Mouse (Mus musculus) kidney, postnatal 4 days (tissue): ENCODE measurements around the gene Siva1.

ENCODE experiments used
- DNase-seq, 2 experiments: peaks; one replicate each; pipeline ENCODE4 v3.0.0; 2021; ENCODE audit warnings: mixed read lengths in 2 of 2

The Siva1 gene

DNA sequence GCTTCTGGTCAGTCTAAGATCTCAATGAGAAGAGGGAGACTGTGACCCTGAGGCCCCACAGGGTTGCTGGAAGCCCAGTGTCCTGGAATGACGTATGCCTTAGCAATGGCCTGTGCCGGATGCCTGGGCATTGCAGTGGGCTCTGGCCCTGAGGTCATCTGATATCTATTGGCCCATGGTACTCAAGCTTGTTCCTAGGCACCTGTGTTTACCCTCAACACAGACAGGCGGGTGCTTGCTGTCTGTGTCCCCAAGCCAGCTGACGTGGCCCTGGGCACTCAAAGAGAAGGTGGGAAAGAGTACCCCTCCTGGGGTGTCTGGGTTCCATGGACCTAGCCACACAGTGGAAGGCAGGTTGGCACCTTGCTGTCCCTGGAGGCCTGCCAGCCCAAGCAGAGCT, 18.8 kb upstream of the Siva1 start:
- DNase-seq = no peak

DNA sequence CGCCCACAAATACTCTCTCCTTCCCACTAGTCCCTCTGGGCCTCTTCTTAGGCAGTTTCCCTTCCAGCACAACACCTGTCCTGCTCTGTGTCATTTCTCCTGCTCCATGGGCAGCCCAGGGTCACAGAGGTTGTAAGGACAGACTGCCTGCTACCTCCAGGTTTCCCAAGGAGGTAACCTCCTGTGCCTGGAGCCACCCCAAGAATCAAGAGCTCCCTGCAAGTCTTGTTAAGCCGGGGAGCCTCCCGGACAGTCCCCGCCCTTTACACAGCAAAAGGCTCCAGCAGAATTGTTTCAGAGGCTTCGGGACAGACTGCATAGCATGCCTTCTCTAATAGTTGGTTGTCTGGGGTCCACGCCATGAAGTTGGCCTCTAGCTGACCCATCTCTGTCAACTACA, 18.0 kb upstream of the Siva1 start:
- DNase-seq = no peak

DNA sequence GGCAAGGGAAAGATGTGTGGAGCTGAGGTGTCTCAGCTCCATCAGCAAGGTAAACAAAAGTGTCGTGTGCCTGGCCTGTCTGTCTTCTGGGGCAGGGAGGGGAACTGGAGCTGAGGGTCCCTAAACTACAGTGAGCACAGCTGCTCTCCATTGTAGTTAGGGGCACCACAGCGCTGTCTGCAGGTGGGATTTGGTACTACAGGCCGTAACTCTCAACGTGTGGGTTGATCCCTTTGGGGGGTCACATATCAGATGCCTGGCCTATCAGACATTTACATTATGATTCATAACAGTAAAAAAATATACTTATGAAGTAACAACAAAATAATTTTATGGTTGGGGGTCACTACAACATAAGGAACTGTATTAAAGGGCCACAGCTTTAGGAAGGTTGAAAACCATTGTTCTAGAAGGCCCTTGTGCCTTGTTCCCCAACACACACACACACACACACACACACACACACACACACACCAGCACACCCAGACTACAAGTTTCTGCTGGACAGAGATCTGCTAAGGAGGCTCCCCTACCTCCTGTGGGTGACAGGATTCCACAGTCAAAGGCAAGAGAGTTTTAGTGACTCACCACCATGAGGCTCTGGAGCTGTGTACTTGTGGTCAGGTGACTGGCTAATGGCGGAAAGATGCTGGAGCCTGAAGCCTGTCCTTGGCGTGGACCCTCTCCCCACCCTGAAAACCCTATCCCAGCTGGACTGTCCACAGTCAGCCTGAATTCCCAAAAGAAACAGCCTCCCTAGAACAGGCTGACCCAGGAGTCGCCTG, 17.2 kb upstream of the Siva1 start:
- no peak for DNase-seq

DNA sequence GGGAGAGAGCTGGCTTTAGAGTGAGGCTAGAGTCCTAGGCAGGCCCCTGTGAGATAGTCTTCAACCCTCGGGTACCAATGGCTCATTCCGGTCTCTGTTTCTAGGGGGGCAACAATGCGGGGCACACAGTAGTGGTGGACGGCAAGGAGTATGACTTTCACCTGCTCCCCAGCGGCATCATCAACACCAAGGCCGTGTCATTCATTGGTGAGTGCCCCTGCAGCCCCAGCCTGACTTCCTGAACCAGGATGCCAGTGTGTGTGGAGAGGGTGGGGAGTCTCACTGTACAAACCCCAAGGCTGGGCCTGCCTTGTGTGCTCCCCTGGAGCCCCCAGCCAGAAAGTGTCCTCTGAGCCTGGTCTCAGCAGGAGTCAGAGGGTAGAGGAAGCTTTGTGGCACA, 16.3 kb upstream of the Siva1 start:
- no peak for DNase-seq

DNA sequence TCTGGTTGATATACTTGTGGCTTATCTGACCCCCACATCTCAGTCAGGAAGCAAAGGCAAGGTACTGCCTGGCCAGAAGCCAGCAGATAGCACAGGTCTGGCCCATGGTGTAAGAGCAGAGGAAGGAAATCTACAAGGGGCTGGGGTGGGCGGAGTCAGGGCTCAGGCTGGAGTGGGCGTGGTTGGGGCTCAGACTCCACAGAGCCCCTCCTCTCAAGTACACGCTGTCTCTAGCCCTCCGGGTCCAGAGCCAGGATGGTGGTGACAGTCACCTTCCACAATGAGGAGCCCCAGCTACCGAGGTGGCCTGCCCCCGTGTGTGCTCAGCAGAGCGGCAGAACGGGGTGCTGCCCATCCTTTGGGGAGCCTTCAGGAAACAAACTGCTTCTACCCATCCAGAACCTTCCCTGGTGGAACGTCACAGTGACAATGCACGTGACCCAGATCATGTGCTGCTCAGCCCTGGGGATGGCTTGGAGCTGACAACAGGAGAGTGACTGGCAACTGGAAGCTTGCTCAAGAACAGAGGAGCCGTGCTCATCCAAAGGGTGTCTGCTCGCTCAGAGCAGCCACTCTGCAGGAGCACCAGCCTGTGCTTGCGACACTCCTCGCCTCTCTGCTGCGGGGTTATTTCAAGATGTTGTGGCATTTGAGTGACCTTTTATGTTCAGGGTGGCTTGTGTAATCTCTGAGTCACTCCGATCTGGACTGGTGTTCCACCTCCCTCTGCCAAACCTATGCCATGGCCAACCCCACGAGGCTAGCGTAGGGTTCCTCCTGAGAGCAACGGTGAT, 15.4 kb upstream of the Siva1 start:
- peak; percentile 77 to 84 for DNase-seq

DNA sequence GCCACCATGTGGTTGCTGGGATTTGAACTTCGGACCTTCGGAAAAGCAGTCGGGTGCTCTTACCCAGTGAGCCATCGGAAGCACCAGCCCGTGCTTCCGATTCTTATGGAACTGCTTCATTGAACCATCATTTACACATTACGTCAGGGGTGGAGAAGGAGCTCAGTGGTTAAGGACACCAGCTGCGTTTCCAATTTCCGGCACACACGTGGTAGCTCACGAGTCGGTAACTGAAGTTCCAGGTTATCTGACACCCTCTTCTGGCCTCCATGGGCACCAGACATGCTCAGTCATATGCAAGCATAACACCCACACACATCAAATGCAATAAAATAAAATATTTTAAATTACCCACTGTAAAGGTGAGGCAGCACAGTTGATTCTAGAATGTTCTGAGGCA, 14.4 kb upstream of the Siva1 start:
- no peak for DNase-seq

DNA sequence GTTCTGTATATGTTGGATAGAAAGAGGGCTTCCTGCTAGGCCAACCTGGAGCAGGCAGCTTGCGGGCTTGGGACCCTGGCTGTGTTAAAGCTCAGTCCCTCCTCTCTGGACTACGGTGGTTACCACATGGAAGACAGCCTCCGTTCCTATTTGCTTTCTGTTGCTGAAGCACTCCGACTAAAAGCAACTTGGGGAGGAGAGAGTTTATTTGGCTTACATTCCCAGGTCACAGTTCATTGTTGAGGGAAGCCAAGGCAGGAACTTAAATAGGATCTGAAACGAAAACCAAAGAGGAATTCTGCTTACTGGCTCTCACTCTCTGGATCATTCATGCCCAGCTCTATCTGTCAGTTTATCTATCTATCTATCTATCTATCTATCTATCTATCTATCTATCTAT, 13.7 kb upstream of the Siva1 start:
- no peak for DNase-seq

DNA sequence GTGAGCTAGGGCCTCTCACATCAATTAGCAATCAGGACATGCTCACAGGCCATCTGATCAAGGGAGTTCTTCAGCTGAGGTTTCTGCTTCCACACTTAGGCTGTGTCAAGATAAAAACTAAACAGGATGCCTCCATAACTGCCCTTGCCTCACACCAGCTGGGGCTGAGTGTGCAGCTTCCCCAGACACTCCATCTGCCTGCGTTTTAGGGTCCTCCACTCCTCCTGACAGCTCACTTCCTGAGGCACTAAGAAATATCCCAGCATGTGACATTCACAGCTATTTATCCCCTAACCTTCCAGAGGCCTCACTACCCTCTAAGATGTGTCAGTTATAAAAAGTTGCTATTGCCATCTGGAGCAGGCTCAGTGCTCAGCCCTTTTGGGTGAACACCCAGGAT, 13.0 kb upstream of the Siva1 start:
- peak in 1 of 2 experiments; percentile 35 for DNase-seq

DNA sequence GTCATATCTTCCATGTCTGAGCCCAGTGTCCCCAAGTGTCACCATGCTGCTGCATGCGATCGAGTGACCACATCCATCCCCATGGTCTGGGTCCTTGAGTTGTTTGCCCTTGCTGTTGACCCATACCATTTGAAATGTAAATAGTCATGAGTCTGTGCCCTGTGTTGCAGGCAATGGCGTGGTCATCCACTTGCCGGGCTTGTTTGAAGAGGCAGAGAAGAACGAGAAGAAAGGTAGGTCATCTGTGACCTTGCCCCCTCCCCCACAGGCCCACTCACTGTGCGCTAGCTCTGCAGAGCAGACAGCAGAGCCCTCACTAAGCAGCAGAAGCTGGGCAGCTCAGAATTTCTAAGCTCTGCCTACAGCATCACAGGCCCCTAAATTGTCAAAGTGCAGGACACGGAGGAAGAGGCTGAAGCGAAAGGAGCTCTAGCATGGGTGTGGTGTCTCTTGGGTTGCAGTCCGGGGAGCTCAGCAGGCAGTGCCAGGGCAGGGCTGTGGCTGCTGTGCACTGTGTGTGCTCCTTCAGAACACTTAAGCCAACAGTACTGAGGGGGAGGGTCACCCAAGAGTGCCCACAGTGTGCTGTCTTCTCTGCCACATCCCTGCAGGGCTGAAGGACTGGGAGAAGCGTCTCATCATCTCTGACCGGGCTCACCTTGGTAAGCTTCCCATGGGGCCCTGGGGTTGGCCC, 12.2 kb upstream of the Siva1 start:
- no peak for DNase-seq

DNA sequence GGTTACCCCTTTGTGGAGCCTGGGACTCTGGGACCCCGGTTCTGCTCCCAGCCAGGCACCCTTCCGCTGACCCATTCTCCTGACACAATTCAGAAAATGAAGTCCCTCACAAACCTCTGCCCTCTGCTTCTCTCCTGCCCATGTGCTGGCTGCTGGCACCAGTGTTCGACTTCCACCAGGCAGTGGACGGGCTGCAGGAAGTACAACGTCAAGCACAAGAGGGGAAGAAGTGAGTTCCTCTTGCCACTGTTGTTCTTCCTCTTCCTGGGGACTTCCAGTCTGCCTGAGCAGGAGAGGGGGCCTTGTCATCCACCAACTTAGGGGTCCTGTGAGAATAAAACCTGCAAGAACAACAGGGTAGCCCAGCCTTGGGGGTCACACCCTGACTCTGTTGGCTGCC, 11.6 kb upstream of the Siva1 start:
- no peak for DNase-seq

DNA sequence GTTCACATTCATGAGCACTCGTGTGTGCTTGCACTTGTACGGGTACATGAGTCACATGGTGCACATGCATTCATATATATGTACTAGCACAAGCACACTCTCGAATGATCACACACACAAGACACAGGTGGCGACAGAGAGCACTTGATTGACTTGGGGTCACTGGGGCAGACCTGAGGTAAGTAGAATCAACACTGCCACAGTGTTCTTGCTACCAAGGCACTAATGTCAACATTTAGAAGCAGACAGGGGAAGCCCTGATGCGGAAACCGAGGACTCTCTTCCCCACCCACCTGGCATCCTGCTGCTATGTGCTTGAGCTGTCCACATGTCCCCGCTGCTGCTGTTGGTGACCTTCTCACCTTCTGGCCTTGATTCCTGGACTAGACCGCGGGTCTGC, 10.8 kb upstream of the Siva1 start:
- no peak for DNase-seq

DNA sequence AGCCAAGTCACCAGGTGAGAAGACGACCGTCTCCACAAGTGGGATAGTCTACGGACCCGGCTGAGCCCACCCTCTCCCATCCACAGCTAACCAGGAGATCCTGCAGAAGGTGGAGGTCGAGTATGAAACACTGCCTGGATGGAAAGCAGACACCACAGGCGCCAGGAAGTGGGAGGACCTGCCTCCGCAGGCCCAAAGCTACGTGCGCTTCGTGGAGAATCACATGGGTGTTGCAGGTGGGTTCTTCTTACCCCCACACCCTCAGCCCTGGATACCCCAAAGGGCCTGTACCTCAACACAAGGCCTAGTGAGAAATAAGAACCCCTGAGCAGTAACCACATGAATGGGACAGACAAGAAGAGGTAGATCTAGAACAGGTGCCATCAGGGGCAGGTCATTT, 5.0 kb upstream of the Siva1 start:
- DNase-seq = no peak

DNA sequence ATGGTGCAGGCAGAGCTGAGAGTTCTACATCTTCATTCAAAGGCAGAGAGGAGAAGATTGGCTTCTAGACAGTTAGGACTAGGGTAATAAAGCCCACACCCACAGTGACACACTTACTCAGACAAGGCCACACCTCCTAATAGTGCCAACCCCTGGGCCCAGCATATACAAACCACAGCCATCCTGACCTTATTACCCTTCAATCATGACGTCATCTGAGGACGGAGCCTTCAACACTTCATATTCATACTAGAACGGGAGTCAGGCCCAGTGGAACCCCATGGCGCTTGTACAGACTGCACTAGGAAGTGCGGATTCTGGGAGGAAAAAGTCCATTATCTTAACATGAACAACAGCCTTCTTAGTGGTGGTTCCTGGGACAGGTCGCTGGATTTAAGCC, 1.4 kb upstream of the Siva1 start:
- no peak for DNase-seq

DNA sequence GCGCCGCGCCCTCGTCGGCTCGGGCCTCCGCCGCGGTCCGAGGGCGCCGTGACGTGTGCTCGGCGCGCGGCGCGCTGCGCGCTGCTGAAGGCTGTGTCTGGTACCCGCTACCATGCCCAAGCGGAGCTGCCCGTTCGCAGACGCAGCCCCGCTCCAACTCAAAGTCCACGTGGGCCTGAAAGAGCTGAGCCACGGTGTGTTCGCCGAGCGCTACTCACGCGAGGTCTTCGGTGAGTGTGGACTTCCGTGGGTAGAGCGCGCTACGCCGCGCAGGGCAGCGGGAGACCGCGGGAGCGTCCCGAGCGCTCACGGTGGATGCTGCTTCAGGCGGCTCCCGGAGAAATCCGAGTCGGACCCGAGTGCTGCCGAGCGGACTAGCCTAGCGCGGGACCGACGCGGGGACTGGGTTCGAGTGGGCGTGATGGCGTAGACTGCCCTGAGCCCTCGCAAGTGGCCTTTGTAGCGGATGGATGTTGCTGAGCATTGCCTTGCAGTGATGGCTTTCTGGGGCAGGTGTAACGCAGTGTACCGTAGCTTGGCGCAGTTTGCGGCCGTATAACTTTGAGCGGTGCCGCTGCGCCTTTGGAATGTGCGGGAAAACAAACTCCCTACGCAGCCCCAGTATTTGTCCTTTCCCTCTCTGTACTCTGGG, 502 bp downstream of the Siva1 start:
- DNase-seq = peak; percentile 69 to 77

DNA sequence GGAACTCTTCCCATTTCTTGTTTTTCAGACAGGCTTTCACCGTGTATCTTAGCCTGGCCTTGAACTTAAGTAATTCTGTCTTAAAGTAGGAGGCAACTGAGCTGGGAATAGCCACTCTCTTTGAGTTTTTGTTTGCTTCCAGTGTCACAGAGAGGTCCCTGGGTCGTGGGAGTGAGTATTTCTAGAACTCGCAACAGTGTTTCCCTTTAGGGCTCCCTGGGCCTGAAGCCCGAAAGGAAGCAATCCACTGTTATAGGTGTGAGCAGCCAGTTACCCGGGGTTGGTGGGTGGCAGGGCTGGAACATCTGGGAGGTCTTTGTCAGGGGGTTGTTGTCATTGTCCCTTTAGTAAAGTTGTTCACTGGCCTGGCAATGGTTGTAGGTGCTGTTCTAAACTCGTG, 1.7 kb downstream of the Siva1 start:
- no peak for DNase-seq

DNA sequence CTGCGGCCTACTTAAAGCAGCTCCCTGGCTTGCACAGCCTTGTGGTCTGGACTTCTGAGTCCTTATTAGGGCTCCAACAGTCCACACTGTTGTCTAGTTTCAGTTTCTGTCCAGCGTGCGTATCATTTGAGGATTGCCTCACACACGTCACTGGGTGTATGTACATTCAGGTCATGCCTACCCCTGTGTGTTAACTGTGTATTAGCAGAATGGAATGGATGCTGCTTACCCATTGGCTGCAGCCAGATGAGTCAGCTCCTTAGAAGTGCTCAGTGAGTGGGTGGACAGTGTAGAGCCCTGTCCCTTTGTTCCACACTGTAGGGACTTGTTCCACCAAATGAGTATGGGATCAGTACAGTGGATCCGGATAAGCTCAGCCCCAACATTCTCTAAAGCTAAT, 3.6 kb downstream of the Siva1 start:
- DNase-seq = no peak

DNA sequence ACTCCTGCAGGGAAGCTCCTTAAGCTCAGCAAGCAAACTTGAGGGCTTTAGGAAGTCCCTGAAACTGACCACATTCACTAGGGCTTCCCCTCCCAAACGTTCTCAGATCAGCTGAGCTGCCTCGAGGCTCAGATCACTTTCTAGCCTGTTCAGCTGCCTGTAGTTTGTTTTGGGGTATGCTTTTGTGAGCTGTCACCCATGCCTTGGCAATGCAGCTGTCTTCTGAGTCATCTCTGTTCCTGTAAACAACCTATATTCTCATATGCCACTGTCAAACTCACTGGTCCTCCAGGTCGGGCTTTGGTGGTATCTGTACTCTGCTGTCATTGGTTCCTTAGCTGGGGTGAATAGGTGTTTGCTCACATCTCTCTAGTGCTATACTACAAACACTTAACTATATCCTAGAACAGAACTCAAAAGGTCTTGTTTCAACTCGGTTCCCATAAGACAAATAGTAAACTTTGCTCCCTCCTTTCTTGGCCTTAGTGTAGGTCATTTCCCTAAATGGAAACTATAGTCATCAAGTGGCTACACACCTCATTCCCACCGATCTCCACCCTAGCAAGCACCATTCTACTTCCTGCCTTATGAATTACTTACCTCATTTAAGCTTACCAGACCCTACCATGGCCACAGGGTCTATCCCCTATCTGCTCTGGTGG, 7.4 kb downstream of the Siva1 start:
- DNase-seq = no peak

DNA sequence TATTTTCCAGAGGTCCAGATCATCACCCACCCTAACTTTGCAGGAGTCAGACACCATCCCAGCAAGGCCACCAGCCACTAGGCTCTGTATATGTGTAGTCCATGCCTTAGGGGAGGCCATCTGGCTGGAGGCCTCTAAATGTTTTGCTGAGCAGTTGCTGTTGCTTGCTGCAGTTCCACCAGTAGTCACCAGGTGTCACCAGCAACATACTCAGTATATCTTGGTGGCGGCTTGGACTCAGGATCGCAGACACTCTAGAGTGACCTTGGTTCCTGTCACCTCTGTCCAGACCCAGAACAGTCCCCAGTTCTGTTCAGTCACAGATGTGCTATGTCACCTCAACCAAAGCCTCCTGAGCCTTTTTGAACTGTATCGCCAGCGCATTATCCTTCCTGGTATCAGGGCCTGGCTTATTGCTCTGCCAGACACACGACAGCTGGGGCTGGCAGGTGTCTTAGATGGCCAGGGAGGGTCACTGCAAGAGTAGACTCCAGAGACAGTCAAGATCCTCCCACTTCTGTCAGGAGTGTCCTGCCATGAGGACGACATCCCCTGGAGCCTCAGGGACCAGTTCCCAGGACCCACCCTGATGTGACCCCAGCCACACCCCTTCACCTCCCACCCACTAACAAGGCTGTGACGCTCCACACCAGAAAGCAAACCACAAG, 8.8 kb downstream of the Siva1 start:
- DNase-seq = peak; percentile 95

DNA sequence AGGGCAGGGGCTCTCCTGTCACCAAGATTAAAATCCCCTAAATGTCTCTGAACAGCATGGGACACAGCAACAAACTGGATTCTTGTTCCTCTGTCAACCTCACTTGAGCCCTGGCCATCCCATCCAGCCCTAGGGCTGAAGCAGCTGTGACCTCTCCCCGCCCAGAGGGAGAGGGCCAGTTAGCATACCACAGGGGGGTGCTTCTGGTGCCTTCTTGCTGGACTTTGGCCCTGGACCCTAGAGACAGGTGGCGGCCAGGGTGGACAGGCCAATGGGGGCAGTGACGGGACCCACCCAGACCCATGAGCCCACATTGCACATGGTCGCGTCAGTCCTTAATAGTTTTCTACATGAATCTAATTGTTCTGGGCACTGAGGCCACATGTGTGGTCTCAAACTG, 9.6 kb downstream of the Siva1 start:
- no peak for DNase-seq

DNA sequence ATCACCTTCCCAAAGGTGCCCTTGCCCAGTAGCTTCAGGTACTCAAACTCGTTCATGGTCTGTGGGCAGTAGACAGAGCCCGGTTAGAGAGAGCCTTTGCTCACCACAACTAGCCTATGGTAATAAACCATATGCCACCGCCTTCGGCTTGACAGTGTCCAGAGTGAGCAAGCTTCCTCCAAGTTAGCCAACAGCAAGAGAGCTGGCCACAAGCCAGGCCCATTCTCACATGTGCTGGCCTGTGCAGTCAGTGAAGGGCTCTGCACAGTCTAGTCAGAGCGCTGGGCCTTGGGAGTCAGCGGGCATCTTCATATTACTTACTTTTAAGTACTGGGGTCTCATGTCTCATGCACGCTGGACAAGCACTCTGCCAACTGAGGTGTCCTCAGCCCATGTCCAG, 14.1 kb downstream of the Siva1 start:
- no peak for DNase-seq

DNA sequence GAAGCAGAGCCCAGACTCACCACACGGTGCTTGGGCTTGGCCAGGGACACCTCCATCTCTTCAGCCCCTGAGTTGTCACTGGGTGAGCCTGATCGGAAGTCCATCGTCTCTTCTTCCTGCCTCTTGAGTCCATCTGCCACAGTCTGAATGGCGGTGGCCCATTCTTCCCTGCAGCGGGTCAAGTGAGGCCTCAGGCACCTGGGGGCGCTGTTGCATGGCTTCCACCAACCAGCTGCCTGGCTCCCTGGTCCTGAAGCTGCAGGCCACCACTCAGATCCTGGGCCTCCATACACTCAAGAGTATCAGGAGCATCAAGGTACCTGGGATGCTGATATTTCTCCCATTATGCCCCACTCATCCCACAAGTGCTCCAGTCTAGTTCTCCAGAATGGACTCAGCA, 14.6 kb downstream of the Siva1 start:
- peak; percentile 89 to 90 for DNase-seq
